Mouse (Mus musculus): ENCODE measurements around the gene Zpr1. TPM values are rescaled to one million over a fixed set of nuclear protein-coding genes. Genes with fewer than 3 reads are reported as not detected.

Zpr1 gene
- polyA plus RNA-seq, 1 experiment from 2014 or later: 60.7 TPM

Other genes starting within 250 kb of the Zpr1 start
- gene Apoa1, start 44.5 kb upstream of the Zpr1 start, polyA plus RNA-seq (2015; fragmentation: Nextera tagmentation; extraction: Ambion mirVana): 1.2 and 5.4 TPM in 2 replicates
- gene Apoc3, start 37.4 kb upstream of the Zpr1 start, polyA plus RNA-seq (2015; fragmentation: Nextera tagmentation; extraction: Ambion mirVana): not detected in 2 replicates
- gene Apoa4, start 32.4 kb upstream of the Zpr1 start, polyA plus RNA-seq (2015; fragmentation: Nextera tagmentation; extraction: Ambion mirVana): 1.1 TPM in 1 of 2 replicates, not detected in the other
- gene Apoa5, start 4.4 kb upstream of the Zpr1 start, polyA plus RNA-seq (2015; fragmentation: Nextera tagmentation; extraction: Ambion mirVana): not detected in 2 replicates
- 19.0 and 21.9 TPM in 2 replicates for gene Bud13, start 9.9 kb downstream of the Zpr1 start, polyA plus RNA-seq (2015; fragmentation: Nextera tagmentation; extraction: Ambion mirVana)
- not detected in 2 replicates for gene 4931429L15Rik, start 46.9 kb downstream of the Zpr1 start, polyA plus RNA-seq (2015; fragmentation: Nextera tagmentation; extraction: Ambion mirVana)

Data from forebrain, embryonic 13.5 days (tissue).